Mouse (Mus musculus) granulocyte monocyte progenitor cell, adult 5-6 weeks (primary cell): ENCODE results near the gene Tcte3. TPM values are rescaled to one million over a fixed set of nuclear protein-coding genes. Genes with fewer than 3 reads are reported as not detected.
"Not testable (repeated sequence)": the region's sequence is repeated elsewhere in the genome, so short reads cannot be mapped to it uniquely, and the experiment has no call there.

Experiments
- ATAC-seq: replicated peaks from 2 replicates; pipeline ENCODE4 v1.8.0; 2016; ENCODE audit warnings: mild to moderate bottlenecking, moderate TSS enrichment, inconsistent platforms; ENCODE audit not compliant: poor library complexity, severe bottlenecking
- total RNA-seq, 2 experiments: library from RNA; stranded (forward) in 1 of 2; stranded (reverse) in 1 of 2; fragments of 200-712, 200-1000 nt in 1 of 2; fragments of >200 nt in 1 of 2; fragmentation: Nextera tagmentation in 1 of 2; gene quantifications; 2 replicates each; pipeline ENCODE4 v1.2.3; 2014 to 2017

Gene Tcte3
- total RNA-seq (2014; fragmentation: Nextera tagmentation) (not detected in 2 replicates), total RNA-seq (2017) (not detected in 2 replicates)

DNA sequence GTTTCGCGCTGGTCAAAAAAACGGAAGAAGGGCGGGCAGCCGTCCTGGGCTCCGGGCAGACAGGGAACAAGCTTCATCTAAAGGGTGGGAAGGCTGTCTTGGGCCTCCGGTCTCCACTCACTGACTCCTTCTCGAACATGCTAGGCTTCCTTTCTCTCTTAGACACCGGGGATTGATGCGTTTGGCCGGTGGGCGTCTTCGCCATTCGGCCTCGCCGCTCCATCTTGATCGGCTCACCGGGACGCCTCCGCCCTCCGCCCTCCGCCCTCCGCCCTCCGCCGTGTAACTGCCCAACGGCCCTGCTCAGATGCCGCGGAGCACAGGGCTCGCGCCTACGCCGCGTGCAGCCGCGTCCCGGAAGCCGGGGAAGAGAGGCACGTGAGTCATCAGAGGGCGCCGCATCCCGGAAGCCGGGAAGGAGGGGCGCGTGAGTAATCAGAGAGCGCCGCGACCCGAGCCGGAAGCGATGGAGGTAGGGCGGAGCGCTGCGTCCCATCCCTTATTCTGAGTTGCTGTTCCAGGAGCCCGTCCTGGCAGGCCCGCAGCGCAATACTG lies at the start of gene Tcte3, which contains the start of the genes Ermard and Gm3448:
Gene Tcte3 (minus strand): TSS at position 314 of the 555 bp plus-strand sequence.
Gene Ermard (plus strand): TSS at position 34 of the 555 bp plus-strand sequence.
Gene Gm3448 (minus strand): TSS at position 363 of the 555 bp plus-strand sequence.
- ATAC-seq = peak; percentile 95

DNA sequence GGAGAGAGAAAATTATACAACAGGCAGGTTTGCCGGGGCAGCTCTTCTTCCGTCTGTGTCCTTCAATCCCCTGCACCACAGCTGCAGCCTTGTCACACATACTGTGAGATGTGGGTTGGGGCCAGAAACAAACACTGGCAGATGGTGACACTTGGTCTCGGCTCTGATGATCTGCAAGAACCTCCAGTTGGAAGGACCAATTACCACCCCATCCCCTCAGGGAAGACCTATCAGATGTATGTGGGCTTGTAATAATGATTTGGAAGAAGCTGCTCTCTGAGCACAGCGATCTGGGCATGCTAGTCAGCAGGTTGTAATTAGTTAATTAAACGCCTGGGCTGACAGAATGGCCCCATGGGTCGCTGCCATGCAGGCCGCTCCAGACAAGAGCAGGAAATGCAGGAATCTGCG lies 47.3 kb upstream of the Tcte3 start:
- ATAC-seq = no peak

DNA sequence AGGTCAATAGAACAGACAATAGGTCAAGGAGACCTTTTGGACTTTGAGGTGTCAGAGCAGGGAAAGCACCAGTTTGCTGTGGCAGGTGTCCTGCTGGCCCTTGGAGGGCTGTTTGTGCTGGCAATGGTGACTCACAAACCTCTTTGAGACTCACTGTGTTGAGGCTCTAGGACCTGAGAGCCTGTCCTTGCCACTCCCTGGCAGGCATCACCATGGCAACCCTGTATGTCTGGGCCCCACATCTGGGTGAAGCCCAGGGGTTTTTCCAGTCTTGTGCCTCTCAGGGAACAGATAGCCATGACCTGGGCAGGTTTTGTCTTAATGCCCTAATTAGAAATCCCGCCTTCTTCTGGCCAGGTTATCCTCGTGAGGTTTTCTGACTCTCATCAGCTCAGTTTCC lies 46.9 kb upstream of the Tcte3 start:
- ATAC-seq = no peak

DNA sequence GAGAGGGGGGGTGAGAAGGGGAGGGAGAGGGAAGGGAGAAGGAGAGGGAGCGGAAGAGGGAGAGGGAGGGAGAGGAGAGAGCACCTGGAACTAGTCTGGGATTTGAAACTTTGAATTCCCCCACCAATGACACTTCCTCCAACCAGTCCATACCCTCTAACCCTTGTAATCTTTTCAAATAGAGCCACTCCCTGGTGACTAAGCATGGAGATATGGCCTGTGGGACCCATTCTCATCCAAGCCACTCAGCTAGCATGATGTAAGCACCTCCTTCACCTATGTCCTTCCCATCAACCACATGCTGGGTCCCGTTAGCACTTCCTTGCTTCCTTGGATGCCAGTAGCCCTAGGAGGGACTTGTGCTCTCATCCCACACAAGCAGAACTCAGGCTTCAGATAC lies 43.7 kb upstream of the Tcte3 start:
- no peak for ATAC-seq

DNA sequence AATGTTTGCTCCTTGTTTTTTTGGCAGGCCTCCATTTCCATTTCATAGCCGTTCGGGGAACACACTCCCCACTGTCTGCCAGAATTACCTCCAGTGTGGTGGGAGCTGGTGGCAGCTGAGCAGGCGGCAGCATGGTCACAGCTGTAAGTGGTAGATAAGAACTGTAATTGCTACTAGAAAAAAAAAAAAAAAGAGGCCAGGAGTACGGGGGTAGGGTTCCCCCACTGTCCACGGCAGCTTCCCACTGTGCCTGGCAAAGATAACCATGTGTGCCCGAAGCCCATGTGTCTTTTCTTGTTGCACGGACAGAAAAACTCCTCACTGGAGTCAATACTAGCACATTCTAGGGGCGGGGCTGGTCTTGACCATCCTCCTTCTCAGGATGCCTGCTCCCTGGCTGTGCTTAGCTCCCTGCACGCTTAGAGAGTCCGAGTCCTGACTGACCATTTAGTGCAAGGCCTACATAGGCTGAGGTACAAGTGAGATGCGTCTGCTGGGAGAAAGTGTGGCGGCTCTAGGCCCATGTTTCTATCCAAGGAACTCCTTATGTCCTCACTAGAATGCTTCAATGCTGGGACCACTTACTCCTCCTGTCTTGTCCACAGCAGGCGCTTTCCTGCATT lies 43.0 kb upstream of the Tcte3 start:
- peak; percentile 50 for ATAC-seq

DNA sequence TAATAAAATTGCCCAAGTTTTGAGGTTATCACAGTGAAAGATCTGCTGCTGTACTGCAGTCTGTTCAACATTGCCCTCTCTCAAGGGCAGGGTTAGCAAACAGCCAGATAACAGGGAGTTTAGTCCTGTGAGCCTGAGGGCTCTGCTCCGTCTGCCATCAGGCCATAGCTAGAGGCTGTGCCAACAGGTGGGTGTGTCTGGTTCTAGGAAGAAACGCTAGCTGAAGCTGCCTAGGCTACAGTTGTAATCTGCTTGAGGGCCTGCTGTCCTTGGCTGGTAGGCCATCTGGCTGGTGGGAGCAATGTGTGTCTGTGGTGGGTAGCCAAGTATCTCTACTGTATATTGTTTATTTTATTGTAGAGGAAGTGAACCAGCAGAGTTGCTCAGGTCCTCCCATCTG lies 36.2 kb upstream of the Tcte3 start:
- no peak for ATAC-seq

DNA sequence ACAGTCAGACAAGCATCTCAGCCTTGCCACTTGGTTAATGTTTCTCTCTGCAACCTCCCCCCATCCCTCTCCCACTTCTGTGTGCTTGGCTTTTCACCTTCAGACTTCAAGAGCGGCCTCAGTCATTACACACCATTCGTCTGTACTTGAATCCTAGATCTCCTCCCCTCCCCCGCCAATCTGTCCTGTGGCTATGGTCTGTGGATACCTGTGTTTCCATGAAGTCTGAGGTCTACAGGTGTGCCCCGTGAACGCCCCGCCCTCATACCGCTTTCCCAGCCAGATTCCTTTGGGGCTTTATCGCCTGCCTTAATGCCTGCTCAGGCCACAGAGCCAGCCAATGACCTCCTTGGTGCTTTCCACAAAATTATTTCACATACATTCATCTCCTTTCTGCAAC lies 33.7 kb upstream of the Tcte3 start:
- no peak for ATAC-seq

DNA sequence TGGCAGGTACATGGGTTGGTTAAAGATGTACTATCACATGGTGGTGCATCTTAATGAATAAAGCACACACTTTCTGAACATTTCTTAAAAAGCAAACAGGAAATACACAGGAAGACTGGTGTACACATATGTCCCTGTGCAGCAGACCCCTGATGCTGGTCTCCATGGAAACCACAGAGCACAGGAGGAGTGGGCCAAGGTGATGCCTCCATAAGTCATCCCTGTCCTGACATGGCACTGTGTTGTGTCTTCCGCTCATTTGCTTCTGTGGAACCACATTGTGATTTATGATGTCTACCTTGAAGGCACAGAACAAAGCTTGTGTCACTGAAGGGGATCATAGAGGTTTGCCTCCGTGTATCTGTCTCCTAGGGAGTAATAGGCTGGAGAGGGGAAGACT lies 30.9 kb upstream of the Tcte3 start:
- no peak for ATAC-seq

DNA sequence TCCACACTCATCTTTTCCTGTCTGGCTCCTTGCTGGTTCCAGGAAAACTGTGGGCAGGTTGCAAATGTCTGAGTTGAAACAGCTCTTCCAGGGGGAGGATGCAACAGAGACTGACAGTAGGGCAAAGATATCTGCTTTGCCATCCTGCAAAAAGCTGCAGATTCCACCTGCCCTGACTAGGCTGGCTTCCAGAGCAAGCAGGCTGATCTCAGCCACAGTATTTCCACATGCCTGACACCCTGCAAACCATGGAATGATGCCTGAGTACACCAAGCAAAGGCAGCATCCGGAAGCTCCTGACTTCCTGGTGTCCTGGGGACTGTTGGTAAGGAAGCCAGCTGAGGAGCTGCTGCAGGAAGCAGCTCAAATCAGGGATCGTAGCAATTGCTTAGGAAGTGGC lies 27.8 kb upstream of the Tcte3 start:
- no peak for ATAC-seq

DNA sequence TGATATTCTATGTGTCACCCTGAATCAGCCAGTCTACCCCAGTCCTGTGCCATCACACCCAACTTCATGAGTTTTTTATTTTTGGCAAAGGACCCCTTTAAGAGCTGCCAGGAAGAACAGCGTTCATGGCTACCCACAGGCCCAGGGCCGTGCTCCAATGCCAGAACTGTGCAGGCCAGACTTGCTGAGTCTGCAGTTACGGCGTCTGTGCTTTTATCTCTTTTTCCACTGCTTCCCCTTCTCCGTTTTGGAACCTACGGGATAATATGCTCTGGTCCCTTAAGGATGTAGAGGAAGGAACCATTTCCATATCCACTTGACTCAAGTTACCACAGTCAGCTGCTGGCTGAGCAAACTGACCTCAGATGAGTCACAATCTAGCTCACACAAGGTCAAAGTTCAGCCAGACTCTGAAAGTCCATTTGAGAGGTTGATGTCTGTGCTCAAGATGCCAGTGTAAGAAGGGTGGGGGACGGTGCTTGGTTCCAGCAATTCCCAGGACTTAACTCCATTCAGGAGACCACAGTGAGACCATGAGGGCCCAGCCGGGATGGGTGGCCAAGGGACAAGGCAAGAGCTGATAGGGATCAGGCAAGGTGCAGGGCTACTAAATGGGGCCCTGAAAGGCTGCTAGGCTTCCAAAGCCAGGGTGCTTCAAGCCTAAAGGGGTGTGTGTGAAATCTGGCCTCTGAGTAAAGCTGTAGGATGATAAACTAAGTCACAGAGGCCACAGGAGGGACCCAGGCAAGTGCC lies 26.9 kb upstream of the Tcte3 start:
- no peak for ATAC-seq

DNA sequence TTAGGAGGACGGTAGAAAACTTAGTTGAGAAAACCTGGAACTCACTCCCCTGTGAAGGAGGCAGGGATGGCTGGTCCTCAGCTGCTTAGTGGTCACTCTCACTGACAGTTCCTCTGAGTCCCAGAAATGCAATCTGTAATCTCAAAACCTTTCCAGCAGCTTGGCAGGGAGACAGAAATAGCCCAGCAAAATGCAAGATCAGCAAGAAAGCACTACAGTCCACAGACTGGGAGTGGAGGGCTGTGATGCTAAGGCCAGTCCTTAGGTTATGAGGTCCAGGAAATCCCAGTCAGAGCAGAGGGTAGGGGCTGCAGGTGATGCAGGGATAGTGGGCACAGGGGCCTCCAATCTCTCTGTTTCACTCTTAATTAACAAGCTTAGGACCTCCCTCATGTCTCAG lies 25.6 kb upstream of the Tcte3 start:
- no peak for ATAC-seq

DNA sequence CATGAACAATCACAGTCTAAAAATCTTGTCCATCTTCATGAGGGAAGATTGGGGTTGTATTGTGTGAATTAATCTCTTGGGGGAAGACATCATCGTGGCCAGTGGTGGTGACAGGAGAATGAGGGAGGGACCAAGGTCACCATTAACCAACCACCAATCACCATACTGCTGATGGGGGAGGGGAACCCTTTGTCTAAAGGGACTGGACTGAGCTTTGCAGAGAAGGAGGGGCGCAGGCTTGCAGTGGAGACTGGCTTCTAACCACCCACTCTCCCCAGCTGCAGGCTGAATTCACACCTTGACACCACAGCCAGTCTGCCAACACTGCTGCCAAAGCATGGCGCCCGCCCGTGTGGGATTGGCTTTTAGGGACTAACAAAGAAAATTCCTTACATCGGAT lies 24.8 kb upstream of the Tcte3 start:
- ATAC-seq = no peak

DNA sequence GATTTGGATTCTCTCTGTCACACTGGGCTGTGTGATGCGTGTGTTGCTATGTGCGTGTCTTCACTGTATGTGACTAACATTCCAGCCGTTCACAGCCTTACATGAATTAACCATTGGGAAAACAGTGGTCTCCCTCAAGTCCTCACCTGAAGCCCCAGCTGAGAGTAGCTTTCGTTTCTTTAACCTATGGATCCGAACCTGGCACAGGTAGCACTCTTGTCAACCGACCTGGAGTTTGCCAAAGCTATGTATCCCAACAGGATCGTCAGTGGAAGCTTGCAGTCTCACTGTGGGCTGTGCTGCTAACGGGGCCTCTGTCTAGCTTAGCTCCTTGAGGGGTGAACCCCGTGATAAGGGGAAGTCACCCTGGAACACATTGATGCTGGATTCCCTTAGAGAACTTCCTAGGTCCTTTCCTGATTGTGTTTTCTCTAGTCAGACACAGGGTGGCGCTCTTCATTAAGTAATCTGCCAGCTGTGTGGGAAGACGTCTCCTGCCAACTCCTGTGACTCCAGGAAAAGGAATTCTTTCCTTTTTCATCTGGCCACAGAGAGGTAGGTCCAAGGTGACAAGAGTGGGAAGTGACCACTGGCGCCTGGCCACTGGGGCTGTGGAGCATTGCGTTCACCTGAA lies 24.2 kb upstream of the Tcte3 start:
- peak; percentile 84 for ATAC-seq

DNA sequence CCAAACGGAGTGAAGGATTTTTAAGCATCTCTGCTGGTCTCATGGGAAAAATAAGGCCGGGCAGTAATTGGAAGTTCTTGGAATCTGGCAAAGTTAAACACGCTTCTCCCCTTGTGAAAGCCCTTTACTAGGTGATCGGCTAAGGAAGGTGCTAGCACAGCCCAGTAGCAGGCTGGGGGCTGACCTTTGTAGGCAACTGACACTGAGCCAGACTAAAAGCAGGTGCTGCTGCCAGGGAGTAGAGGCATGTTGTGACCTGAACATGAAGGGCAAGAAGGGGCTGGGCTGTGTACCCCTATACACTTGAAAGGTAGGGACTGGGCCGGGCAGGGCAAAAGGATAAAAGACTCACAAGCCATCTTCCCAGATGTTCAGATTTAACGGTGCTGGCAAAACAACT lies 19.1 kb upstream of the Tcte3 start:
- no peak for ATAC-seq

DNA sequence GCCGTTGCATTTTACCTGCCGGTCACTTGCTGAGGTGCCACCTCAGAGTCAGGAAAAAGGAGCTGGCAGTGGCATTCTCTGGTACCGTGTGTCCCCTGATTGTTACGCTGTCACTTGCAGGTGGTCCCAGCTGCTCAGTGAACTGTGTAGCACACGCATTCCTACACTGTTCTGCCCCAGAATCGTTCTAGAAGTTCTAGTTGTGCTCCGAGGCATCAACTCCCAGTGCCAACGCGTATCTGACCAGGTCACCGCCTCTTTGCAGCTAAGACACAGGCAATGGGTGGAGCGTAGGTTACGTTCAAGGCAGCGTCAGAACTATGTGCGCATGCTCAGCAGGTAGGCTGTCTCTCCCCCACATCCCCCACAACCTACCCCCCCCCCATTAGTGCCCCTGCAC lies 18.4 kb upstream of the Tcte3 start:
- ATAC-seq = no peak

DNA sequence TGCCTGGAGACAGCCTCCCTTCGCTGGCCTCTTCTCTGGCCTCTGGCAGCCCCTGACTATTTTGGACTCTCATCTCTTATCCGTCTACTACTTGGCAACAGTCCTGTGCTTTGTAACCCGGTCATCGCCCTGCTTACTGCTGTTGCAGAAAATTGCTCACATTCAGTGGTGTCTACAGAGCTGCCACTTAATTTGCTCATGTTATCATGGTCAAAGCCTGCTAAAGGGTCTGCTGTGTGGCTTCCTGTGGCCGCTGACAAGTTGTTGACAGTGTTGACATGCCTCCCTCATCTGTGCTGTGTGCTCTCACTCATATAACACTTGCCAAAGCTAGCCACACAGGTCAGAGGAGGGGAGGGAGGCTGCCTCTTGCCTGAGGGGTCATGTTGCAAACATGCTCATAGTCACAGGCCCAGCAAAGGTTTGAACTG lies 16.9 kb upstream of the Tcte3 start:
- ATAC-seq = no peak

DNA sequence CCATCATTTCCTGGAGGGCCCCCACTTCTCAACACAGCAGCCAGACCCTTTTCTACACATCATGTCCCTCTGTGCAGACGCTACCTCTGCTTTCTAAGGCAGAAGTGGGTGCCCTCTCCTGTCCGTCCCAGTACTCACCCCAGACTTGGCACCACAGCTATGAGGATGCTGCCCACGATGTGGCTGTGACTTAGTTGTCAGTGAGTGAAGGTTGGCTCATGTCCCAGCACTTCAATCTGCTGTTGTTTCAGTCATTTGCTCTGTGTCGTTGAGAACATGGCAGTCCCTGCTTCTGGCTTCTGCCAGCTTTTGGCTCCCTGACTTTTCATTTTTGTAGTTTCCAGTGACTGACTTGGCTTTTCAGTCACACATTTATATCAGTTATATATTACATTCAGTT lies 14.6 kb upstream of the Tcte3 start:
- no peak for ATAC-seq

DNA sequence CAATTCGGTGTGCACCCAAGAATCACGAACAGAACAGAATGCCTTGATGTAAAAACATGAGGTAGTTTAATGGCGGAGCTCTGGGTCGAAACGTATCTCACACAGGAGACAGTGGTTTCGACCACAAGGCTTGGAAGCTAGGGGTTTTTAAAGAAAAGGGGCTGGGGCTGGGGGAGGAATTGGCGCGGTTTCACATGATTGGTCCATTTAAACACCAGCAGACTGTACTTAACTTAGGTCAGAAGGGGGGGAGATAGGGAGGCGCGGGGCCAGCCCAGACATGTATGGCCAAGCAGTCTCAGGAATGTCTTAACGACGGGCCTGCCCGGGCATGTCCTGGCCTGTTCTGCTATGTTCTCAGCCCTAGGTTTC lies 12.5 kb upstream of the Tcte3 start:
- ATAC-seq = not testable (repeated sequence)

DNA sequence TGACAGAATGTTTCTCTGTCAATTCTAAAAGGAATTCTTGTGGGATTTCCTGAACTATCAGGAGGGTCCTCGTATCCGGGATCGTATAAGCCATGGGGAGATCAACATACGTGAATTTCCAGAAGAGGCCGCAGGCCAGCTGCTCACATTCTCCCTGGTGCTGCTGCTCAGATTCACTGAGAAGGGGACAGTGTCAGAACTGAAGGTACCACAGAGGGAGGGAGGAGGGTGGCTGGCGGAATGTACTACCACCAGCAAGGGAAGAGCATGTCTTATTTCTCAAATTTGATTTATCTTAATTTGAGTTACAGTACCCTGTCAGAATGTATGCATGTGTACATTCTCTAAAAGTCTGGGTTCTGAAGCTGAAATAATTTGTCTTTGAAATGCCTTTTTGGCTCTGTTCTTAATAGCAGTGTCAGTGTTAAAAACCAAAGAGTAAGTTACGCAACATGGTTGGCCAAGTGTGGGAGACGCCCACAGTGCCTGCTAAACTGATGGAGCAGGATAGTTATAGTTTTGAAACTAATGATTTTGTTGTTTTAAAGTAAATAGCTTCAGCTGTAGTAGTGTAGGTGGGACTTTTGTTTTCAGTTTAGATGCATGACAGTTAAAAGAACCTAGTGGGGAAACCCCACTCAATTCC lies 12.0 kb upstream of the Tcte3 start:
- peak; percentile 76 for ATAC-seq

DNA sequence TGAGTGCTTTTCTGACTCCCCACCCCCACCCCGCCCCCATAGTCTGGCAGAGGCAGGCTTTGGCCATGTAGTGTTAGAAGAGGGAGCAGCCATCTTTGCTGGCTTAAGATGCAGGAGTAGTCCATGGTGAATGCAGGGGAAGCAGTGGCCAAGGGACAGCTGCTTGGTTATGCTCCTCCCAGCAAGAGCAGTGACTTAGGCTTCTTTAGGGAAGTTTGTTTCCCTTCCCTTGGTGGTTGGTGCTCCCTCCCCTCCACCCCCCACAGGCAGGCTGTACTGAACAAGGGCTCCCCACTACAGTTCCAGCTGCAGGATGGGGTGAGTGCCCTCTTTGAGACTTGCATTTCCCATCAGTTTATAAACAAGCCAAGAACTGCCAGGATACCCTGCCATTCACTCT lies 11.5 kb upstream of the Tcte3 start:
- peak; percentile 92 for ATAC-seq

DNA sequence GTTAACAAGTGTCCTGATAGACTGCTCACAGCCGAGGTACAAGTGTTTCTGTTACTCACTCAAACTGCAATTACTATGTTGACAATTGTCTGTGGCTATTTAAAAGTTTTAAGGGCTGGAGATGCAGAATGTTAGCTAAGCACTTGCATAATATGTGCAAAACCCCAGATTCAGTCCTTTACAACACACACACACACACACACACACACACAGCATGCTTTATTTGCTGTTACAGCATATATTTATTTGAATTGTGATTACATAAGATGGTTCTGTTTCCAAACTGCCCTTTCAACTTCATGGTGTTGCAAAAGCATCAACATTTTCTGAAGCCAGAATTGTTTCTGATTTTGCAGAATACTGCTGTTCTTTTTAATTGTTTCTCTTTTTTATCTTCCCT lies 9.1 kb upstream of the Tcte3 start:
- ATAC-seq = peak; percentile 33; the same call in 1 of the 2 replicates
